Mouse (Mus musculus) gastrocnemius, adult 2 months (tissue): Measurements from ENCODE around the gene Sec22a. TPM values are rescaled to one million over a fixed set of nuclear protein-coding genes. Genes with fewer than 3 reads are reported as not detected.

Source experiments
- DNase-seq: peaks from one replicate; pipeline ENCODE4 v3.0.0; 2022
- H3K27ac ChIP-seq: fragments of 200-600 bp; 2 replicates; pipeline ENCODE4 v1.8.1; 2022; ENCODE audit warnings: mild to moderate bottlenecking
- H3K4me3 ChIP-seq: fragments of 200-600 bp; 2 replicates; pipeline ENCODE4 v1.8.1; 2022; ENCODE audit warnings: mild to moderate bottlenecking, moderate library complexity
- CTCF ChIP-seq: fragments of 200-600 bp; IDR thresholded peaks from 2 replicates; pipeline ENCODE4 v1.8.1; 2022; ENCODE audit warnings: antibody characterized with exemption, mild to moderate bottlenecking, moderate library complexity
- intact Hi-C: fragments of 180-260 bp; cut with DNase I; formaldehyde crosslinking; loops from one replicate; pipeline ENCODE4 v1.15.1; 2025
- total RNA-seq, 2 experiments: library from RNA; stranded (reverse); gene quantifications; 2 replicates each; pipeline ENCODE4 v1.2.3; 2021

The Sec22a gene
- total RNA-seq, 2 experiments from 2014 or later: 5.2 to 7.6 TPM

GRCm38 (mm10) chr16:35360593-35360992 lies 3.1 kb downstream of the Sec22a start:
- no peak overlapping the region for H3K27ac ChIP-seq
- DNase-seq: peak; percentile 54
- no peak overlapping the region for H3K4me3 ChIP-seq
- TF ChIP-seq CTCF: peak; percentile 68
- intact Hi-C loops: loop anchor here (10.0 kb wide), 1 partner anchor 134 kb away; the partner anchor contains the start of gene Pdia5

DNA sequence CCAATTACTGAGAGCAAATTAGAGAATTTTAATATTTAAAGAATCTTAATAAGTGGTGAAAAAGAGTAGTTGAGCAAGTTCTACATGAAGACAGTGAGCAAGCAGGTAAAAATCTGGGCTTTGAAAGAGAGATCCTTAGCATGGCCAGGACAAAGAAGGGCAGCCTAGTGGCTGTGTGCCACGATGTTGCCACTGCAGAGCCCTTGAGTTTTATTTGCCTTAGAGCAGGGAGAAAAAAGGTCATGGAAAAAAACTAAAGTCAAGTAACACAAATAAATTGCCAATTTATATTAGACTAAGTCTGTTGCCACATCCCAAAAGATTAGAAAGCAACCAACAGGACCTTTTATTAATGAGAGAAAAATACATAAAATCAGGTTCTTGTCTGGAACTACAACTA lies 6.3 kb downstream of the Sec22a start:
- TF ChIP-seq CTCF: no peak
- intact Hi-C loops: no loop called here

GRCm38 (mm10) chr16:35330451-35330850 lies 33.3 kb downstream of the Sec22a start:
- intact Hi-C loops: no loop called here

More for the DNA sequence above, 6.3 kb downstream of the Sec22a start:
- Histone ChIP-seq H3K27ac (no peak overlapping the region), H3K4me3 (no peak overlapping the region)
- DNase-seq: no peak

DNA sequence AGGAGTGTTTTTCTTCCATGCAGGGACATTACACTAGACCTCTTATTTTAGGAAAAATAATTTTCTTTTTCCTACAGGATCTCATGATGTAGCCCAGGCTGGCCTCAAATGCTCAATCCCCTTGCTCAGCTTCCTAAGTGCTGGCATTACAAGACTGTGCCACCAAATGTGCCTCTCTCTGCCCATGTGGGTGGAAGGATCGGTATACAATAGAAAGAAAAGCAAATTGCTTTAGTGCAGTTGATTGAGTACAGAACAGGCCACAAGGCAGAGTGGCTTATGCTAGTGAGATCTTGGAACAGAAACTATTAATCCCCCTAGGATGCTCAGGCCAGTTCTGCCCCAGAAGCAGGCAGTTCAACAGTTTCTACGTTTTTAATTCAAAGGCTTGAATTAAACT lies 43.9 kb downstream of the Sec22a start:
- TF ChIP-seq CTCF: no peak
- Histone ChIP-seq H3K4me3 (no peak overlapping the region), H3K27ac (no peak overlapping the region)
- no peak for DNase-seq
- intact Hi-C loops: loop anchor here (2.0 to 5.0 kb wide), 2 partner anchors 223 to 308 kb away; no protein-coding TSS in a partner anchor

More at GRCm38 (mm10) chr16:35330451-35330850, 33.3 kb downstream of the Sec22a start:
- no peak for TF ChIP-seq CTCF
- no peak overlapping the region for H3K27ac ChIP-seq
- no peak overlapping the region for H3K4me3 ChIP-seq
- no peak for DNase-seq

DNA sequence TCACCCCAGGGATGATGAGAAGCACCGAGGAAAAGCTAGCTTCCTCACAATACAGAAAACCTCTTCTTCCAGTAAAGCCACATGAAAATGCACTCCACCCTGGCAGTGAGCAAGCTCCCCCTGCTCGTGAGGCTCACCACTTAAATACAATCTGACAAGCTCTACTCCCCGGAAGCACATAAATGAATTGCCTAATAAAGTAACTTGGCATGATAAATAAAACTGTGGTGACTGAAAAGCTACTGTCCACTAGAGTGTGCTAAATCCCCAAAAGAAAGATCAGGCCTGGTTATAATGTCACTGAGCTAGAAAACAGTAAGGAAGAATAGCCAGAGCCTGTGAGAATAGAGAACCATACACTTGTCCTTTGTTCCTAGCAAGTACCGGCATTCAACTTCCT lies 44.4 kb downstream of the Sec22a start:
- DNase-seq: no peak
- peak; percentile 72 for TF ChIP-seq CTCF
- intact Hi-C loops: loop anchor here (2.0 to 5.0 kb wide), 2 partner anchors 223 to 308 kb away; no protein-coding TSS in a partner anchor
- Histone ChIP-seq H3K27ac (no peak overlapping the region), H3K4me3 (no peak overlapping the region)

DNA sequence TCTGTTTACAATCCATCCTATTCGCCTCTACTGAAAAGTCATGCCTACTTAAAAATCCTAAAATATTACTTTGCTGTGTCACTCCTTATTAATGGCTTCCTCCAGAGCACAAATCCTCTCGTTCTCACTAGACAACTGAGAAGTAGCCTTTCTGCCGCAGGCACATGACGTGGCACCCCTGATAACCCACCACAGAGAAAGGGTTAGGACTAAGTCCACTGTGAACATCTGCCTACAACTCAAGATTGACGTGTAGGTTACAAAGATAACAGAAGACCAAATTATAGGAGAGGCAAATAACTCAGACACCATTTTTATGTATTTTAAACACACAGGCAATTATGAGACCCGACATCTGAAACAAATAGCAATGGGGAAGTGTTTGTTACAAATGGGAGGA lies 45.3 kb downstream of the Sec22a start:
- no peak overlapping the region for H3K27ac ChIP-seq
- no peak for TF ChIP-seq CTCF
- intact Hi-C loops: loop anchor here (2.0 to 5.0 kb wide), 2 partner anchors 224 to 309 kb away; no protein-coding TSS in a partner anchor

DNA sequence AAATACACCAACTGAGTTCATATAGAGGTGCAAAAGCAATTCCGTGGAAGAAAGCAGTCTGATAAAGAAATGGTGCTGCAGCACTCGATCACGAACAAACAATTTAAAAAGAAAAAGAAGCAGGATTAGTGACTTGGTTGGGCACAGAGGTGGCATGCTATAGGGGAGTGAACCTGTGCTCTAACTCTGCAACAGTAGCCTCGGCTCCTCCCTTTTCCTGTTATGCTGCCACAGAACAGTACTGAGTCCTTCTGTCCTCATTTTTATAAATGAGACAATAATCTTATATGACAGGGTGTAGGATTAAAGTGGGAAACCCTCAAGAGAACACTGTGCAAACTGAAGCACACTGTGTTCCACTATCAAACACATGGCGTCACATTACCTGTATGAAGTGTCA lies 46.3 kb downstream of the Sec22a start:
- intact Hi-C loops: loop anchor here (5.0 kb wide), 1 partner anchor 310 kb away; no protein-coding TSS in a partner anchor
- TF ChIP-seq CTCF: no peak
- Histone ChIP-seq H3K4me3 (no peak overlapping the region), H3K27ac (no peak overlapping the region)
- DNase-seq: no peak

More for the DNA sequence above, 45.3 kb downstream of the Sec22a start:
- no peak overlapping the region for H3K4me3 ChIP-seq
- no peak for DNase-seq

GRCm38 (mm10) chr16:35316856-35317264 lies 46.9 kb downstream of the Sec22a start:
- Histone ChIP-seq H3K27ac (no peak overlapping the region), H3K4me3 (no peak overlapping the region)
- TF ChIP-seq CTCF: no peak
- no peak for DNase-seq
- intact Hi-C loops: loop anchor here (5.0 kb wide), 1 partner anchor 310 kb away; no protein-coding TSS in a partner anchor

DNA sequence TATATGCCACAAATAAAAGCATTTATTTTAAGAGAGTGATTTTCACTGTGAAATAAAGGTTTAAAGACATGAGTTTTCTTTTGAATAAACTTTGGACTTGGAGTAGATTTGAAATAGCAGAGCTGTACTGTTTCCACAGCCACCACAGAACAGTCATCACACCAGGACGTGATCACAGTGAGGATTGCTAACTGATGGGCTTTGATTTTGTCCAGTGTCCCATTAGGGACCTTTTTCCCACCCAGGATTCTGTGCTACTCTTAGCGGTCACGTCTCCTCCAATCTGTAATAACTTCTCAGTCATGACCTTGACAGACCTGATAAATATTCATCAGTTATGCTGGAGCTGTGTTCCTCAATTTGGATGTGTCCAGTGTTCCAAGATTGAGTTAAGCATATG lies 48.2 kb downstream of the Sec22a start:
- Histone ChIP-seq H3K4me3 (no peak overlapping the region), H3K27ac (no peak overlapping the region)
- no peak for DNase-seq
- no peak for TF ChIP-seq CTCF
- intact Hi-C loops: loop anchor here (5.0 kb wide), 1 partner anchor 312 kb away; no protein-coding TSS in a partner anchor

DNA sequence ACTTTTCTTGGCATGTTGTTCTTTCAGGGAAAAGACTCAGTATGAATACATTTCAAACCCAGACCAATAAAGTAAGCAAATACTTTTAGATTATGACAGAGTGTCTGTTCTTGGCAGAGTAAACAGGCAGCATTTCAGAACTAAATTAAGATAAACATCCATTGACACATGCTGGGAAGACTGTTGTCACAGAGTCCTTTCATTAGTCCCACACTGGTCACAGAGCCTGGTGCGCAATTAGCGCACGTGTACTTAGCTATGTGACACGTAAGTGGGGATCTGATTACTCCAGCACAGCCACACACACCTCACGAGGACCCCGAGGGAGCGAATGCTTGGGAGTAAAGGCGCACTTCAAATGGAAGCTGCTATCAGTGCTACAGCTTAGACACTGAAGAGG lies 52.1 kb downstream of the Sec22a start:
- DNase-seq: no peak
- TF ChIP-seq CTCF: no peak
- intact Hi-C loops: no loop called here
- H3K4me3 ChIP-seq: no peak overlapping the region
- no peak overlapping the region for H3K27ac ChIP-seq

- intact Hi-C loops: no loop called here
- no peak for DNase-seq
- Histone ChIP-seq H3K27ac (no peak overlapping the region), H3K4me3 (no peak overlapping the region)
- TF ChIP-seq CTCF: no peak
Measured at GRCm38 (mm10) chr16:35310551-35311110, 53.1 kb downstream of the Sec22a start.

DNA sequence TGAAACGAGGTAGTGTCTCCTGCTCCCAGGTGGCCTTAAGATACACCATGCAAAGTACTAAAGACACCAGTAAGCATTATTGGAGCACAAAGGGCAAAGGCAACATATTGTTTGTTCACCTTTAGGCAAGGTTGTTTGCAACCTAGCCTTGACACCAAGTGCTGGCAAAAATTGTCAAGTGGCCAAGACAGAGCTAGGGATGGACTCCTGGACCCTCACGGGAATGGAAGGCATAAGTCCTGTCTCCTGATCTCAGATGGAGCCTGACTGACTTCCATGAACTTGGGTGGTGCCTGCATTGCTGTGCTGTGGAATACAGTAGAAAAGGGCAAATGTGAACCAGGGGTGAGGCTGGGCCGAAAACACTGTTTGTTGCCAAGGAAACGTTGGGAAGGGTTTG lies 54.1 kb downstream of the Sec22a start:
- TF ChIP-seq CTCF: no peak
- Histone ChIP-seq H3K4me3 (no peak overlapping the region), H3K27ac (no peak overlapping the region)
- intact Hi-C loops: no loop called here
- DNase-seq: no peak

DNA sequence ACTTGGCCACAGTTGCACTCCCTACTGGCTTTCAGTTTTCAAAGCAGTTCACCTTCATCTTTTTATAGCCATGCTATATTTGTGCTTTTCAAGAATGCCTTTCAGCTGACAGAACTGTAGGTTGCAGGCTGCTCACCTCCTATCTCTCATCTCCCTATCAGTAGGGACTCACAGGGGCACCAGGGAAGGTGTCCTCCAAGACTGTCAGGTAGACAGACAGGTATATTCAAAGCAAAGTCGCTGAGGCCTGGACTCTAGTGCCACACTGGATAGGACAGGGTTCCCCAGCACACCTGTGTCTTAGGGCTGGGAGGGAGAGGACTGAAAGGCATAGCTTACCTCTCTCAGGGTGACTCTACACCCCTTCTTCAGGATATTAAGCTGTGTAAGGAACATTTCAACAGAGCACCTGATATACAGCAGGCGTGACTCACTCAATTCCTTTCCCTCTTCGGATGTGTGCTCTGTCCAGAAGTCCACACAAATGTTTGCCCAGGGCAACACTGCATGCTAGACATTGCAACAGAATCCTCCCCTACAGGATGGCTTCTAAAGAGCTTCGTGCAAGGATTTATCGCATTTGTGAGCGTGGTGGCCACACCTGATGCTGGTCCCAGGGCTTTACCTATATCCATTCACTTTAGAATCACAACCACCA lies 55.1 kb downstream of the Sec22a start:
- no peak for TF ChIP-seq CTCF
- intact Hi-C loops: no loop called here

GRCm38 (mm10) chr16:35308016-35308415 lies 55.7 kb downstream of the Sec22a start:
- intact Hi-C loops: no loop called here

More for the DNA sequence above, 55.1 kb downstream of the Sec22a start:
- Histone ChIP-seq H3K4me3 (no peak overlapping the region), H3K27ac (no peak overlapping the region)
- DNase-seq: no peak

More at GRCm38 (mm10) chr16:35308016-35308415, 55.7 kb downstream of the Sec22a start:
- Histone ChIP-seq H3K27ac (no peak overlapping the region), H3K4me3 (no peak overlapping the region)
- TF ChIP-seq CTCF: no peak
- DNase-seq: no peak
